Mouse (Mus musculus): ENCODE data around the gene Tas2r116.

Gene Tas2r116

DNA sequence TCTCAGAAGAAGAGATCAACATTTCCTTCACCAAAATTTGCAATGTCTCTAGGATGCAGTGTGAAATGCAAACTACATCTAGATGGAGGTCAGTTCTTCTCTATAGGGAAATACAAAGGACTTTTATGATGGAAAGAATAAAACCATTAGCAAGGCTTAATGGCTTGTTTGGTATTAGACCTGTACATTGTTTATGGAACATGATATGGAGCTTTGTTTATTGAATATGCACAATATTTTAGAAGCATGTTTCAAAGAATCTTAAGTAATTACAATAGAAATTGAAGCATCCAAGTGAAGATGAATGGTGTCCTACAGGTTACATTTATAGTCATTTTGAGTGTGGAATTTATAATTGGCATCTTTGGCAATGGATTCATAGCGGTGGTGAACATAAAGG, at the start of gene Tas2r116:
Tas2r116 (plus strand) TSS at position 301 of the 400 bp plus-strand sequence.
- DNase-seq: no peak

DNA sequence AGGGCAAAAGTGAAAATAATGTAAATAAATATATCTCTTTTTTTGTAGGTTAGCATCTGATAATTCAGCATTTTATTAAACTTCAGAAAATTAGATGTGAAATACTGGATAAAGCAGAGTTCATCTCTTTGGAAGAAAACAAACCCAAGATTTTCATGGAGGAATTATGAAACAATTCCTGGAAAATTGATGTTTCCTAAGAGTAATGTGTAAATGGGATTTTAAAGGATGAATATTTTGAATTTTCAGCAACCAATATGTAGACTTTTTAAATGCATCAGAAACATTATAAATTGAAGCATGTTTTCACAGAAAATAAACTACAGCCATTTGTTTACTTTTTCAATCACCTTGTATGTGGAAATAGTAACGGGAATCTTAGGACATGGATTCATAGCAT, 8.4 kb upstream of the Tas2r116 start, which contains the start of gene Tas2r123:
Tas2r123 (plus strand) TSS at position 301 of the 400 bp plus-strand sequence.
- no peak for DNase-seq

DNA sequence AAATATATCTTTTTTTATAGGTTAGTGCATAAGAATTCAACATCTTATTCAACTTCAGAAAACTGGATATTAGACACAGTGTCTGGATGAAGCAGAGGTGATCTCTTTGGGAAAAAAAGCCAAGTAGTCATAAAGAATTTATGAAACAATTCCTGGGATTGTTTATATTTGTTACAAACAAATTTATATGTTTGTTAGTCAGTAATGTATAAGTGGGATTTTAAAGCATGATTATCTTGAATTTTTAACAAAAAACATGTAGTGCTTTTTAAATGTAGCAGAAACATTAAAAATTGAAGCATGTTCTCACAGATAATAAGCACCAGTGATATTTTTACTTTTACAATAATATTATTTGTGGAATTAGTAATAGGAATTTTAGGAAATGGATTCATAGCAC, 12.5 kb downstream of the Tas2r116 start, which contains the start of gene Tas2r110:
Tas2r110 (plus strand) TSS at position 301 of the 400 bp plus-strand sequence.
- DNase-seq: no peak

DNA sequence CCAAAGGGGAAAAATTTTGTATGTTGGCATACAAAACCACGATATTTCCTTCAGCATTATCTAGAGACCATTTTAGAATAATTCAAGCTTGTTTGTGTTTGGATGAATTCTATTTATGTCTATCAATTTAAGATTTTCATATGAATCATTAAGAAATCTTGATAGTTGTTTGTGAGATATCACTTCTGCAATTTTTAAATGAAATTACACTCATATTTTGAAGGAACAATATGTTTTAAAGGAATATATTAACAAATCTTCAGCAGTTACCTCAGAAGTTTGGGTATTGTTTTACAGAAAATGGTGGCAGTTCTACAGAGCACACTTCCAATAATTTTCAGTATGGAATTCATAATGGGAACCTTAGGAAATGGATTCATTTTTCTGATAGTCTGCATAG, 37.5 kb downstream of the Tas2r116 start, which contains the start of gene Tas2r113:
Tas2r113 (plus strand) TSS at position 301 of the 400 bp plus-strand sequence.
- DNase-seq: no peak

Measured in cerebellum, postnatal 25 days (tissue).